Mouse (Mus musculus) kidney, adult 9 months (tissue): ENCODE measurements at regions not wholly inside any gene's neighbourhood (a gene's known extent, or its start where the extent isn't known, plus 50 kb on each side); places are given as distances from the start of the nearest gene placed in this dataset.
A peak's percentile ranks its signal among the peaks of the same experiment; 100 is the strongest.

Experiments
- DNase-seq: peaks from one replicate; pipeline ENCODE4 v3.0.0; 2022

DNA sequence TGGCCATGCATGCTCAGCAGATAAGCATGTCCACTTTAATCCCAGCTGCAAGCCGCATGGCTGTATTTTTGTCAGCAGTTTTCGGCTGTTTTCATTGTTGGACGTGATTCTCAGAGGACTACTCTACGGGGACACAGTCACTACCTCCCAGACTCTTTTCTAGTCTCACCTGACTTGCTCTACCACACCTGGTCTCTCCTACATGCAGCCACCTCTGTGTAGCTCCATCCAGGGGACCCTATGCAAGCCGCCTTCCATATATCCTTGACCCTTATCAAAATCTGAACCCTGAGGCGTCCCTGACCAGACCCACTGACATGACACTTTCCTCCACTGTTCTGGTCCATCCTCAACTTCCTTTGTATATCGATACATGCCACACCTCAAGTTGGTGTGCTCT is 402.2 kb downstream of the Efnb2 start:
- DNase-seq, result no peak

DNA sequence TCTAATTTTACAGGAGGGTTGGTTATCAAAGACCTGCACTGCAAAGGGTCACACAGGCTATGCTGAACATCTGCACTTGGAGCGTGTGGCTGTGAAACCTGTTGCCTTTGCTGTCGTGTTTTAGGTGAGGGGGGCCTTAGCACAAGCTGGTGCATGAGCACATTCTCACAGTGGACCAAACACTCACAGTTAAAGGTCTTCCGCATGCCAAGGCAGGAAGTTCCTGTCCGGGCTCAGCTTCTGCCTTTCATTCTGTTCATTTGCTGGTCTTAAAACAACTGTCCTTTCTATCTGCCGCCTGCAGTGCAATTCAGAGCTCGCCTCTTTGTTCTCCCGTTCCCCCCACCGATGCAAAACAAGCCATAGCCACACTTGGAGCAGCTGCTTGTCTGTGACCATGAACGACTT is 402.8 kb downstream of the Efnb2 start:
- no peak for DNase-seq

DNA sequence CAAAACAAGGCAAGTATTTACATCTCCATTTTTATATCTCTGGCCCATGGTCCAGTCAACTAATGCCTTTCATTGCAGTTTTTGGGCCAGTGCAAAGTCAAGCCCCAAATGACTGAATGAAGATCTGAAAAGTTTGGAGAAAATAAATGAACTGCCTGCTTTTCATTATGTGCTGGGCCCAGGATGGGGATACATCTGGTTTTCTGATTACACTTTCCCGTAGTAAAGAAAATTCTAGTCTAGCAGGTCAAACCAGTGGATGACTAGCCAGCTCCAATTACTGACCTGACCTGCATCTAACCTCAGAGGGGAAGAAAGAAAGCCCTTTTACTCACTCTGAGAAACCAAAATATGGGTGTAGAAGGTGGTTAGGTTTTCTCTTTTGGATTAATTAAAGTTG is 404.7 kb downstream of the Efnb2 start:
- no peak for DNase-seq

DNA sequence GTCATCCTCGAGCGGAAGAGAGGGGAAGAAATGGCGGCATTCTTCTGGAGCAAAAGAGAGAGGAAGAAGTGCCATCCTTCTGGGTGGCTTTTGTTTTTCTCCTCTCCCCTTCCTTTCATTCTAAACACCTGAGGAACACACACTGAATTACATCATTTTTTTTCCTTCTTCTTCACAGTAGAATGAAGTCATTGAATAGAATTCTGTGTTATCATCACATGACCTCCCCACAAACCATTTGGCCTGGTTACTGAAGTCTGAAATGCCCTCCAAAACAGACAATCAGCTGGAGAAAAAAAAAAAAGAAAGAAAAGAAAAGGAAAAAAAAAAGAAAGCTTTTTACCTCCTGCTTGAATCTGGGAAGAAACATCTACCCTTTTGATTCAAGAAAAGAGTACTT is 406.6 kb downstream of the Efnb2 start:
- no peak for DNase-seq

DNA sequence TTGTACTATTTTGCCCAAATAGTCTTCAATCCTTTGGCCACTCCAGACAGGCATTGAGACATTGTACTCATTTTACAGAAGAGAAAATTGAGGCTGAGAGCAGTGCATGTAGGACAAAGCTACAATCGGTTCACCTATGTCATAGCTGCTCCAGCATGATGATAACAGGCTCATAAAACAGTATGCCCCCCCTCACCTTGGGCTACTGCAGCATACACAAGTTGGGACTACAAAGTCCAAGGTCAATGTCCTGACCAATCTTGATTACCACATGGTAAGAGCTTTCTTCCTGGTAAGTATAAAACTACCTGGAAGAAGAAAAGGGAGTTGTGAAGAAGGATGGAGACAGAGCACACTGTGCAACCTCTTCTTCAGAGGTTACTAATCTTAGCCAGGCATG is 416.4 kb downstream of the Efnb2 start:
- DNase-seq, result no peak

DNA sequence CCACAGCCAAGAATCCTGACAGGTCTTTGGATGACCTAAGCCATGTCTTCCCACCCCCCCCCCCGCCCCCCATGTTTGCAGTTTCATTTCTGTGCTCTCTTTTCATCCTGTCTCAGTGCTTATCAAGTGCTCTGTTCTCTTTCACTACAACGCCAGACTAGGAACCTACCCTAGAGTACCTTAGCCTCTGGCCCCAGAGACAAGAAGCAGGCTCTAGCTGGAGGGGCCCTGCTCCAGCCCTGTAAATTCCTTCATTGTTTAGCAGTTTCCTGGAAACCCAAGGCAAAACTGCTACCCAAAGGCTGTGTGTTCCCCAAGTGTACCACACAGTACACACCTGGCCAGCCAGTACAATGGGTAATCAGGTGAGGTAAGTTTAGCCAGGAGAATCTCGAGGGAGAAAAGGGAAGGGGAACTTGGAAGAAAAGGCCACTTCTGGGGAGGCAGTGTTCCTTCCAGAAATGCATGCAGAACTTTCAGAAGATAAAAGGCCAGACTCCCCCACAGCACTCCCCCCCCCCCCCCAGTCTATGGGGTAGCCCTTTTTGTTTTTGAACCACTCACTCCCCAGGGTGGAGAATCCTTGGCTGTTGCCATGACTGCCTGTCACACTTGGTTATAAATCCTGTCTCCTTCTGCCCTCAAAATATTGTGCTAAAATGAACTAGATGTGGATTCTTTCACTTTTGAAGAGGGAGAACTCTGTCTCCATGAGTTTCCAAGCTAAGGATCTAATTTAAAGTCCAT is 419.1 kb downstream of the Efnb2 start:
- no peak for DNase-seq

DNA sequence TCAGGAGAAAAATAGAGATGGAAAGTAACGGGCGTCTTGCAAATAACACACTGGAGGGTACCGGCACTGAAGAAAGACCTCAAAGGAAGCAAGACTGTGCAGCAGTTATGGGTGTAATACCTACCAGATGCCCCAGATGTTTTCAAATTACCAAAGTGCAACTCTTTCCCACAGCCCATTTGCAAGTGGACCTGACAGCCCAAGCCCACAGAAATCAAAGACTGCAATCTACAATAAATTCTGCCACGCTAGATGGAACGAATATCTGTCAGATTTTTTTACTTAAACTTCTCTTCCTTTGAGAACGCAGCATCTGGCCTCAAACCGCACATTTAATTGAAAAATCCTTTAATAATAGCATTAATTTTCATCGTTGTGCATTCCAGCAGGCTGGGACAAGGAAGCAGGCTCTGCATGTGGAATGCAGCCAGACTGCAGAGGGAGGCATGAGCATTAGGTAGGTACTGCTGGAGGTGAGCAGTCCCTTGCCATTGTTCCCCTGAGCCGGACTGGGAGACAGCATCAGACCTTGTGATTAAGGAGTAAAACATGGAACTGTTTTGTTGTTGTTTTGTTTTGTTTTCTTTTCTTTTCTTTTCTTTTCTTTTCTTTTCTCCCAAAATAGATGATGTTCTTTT is 419.9 kb downstream of the Efnb2 start:
- DNase-seq, result no peak

DNA sequence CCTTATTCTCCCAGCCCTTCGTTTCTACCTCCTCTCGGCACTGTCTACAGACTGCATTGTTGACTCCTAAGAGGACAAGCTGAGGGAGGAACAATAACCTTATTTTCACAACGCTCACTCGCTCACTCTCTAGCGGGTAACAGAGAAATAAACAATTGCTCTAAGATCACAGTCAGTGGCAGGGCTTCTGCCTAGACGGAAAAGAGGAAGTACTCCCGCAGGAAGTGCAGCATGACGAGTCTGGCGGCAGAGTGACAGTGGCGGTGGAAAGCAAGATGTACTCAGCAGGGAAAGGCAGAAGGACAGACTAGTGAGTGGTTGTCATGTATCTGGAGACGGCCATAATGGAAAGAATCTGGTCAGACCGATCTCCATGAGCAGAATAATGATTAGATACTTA is 421.6 kb downstream of the Efnb2 start:
- no peak for DNase-seq

DNA sequence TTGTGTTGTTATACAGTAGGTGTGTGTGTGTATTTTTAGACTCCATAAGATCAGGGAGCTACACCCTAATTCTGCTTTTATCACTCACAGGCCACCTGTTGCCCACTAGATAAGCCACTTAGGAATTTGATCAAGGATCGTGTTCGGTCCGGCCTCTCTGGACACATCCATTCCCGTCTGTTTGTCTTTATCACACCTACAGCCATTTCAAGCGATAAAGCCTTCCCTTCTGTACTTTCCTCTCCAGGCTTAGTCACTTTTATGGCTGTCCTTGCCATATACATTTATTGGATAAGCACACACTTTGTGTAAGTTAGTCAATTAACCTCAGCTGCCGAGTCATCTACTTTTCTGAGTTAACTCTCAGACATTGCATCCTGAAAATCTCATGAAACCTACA is 423.0 kb downstream of the Efnb2 start:
- no peak for DNase-seq

DNA sequence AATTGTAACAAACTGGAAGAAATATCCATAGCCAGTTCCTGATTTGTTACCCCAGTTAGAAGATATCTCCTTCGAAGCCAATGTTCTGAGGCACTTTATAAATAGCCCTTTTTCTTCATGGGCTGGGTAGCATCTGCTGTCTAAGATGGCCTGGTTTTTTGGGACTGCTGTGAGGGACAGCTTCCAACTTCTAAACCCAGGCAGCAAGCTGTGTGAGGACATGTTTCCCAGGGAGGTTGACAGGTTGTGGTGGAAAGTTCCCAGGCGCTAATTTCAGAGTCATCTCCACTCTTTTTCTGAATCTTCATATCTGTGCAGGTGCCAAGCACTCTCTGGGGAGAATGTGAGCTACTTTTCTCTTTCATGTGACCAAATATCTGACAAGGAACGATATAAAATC is 427.4 kb downstream of the Efnb2 start:
- DNase-seq, result no peak

DNA sequence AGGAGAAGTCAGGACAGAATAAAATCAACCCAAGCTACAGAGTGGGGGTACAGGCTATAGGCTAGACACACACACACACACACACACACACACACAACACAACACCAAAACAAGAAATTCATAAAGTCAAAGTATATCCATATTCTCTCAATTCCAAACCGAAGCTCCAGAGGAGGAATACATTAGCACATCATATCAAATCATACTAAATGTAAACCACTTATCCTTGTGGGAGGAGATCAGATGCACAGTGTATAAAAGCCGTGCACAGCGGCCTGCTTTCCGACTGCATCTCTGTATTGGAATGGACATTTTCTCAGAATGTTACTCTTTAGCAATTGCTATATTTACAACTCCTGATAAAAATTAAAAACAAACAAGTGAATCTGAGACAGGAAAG is 427.9 kb downstream of the Efnb2 start:
- no peak for DNase-seq

DNA sequence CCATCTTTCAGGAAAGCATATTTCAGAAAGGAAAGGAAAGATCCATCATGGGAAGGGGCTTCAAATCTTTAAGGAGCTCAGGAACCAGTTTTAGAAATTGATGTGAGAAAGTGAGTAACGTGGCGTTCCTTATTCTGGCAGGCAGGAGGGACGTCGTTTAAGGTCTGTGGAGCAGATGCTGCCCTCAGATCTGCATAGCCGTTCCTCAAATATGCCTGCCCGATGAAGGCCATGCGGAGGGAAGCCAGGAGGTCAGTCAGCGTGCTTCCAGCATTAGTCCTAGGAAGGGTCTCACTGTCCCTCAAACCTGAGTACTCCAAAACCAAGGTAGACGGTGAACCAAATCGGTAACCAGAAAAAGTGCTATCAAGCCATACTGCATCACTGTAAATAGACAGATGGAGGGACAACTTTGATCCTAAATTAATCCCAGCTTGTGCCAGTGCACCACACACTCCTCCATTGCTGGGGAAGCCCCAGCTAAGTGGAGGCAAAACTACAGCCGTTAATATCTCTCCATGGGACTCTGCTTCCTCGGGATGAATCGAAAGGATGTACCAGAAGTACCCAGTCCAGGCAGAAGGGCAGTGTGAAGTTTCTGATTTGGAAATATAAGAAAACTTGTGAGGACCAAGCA is 428.9 kb downstream of the Efnb2 start:
- no peak for DNase-seq

DNA sequence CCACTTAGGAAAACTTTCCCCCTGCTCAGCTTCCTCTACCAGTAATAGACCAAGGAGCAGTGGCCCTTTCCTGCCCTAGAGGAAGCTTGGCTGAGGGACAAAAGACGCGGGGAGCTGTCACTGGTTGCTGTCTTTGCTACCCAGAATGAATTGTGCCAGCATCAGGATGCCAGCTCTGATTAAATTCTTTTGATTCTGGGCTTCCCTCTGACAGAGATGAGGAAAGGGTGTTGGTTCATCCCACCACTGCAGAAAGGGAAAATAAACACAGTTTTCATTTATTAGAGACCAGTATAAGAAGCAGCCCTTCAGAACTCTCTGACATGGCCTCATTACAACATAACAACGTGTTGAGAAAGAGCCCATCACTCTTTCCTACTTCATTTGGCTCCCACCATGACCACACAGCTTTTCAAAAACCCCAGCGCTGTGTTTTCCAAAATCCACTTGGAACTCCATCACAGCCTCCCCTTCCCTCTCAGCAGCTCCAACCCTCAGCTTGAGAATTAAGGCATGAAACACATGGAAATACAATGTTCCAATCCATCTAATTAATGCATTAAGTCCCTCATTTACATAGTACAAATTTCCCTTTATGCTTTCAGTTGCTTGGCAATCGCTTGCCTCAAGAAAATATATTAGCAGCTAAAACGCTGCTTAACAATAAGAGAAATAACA is 429.6 kb downstream of the Efnb2 start:
- no peak for DNase-seq

DNA sequence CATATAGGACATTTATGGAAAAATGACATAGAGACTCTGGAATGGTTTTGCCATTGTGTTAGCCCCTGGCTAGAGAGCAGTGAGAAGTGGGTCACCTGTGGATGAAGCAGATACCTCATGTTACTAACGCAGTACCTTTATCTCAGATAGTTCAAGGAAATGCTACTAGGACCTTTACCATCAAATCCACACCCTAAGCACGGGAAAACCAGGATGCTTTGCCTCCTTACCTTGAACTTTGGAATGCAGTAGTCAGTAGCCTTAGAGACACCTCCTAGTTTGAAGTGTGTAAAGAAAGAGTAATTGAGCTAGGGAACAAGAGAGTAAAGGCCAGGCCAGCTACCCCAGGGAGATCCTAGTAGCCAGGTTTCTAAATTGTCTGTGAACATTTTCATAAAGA is 435.0 kb downstream of the Efnb2 start:
- no peak for DNase-seq

DNA sequence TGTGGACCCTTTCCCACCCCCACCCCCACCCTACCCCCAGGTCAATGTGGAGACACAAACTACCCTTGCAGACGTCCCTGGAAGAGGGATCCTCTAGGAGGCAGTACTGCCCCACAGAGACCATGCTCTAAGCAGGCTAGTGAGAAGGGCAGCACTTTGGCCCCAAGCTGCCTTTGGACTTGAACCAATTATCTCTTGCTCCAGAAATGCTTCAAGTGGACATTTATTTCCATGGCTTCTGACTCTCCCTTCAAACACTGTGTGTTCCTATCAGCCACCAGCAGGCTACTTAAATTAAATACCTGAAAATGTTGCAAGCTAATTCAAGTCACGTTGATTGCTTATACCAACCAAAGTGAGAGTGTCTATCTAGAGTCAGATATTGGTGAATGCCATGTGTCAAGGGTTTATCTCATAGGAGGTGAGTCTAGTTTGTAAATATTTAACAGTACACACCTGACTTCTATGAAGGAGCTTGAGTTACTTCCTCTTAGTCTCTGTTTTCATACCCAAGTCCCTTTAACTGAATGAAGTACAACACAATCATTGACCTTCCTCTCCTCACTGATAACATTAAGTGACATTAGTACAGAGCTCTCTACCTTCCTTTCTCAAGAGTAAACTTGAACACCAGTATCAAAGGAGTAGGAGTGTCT is 435.7 kb downstream of the Efnb2 start:
- peak; percentile 34 for DNase-seq

DNA sequence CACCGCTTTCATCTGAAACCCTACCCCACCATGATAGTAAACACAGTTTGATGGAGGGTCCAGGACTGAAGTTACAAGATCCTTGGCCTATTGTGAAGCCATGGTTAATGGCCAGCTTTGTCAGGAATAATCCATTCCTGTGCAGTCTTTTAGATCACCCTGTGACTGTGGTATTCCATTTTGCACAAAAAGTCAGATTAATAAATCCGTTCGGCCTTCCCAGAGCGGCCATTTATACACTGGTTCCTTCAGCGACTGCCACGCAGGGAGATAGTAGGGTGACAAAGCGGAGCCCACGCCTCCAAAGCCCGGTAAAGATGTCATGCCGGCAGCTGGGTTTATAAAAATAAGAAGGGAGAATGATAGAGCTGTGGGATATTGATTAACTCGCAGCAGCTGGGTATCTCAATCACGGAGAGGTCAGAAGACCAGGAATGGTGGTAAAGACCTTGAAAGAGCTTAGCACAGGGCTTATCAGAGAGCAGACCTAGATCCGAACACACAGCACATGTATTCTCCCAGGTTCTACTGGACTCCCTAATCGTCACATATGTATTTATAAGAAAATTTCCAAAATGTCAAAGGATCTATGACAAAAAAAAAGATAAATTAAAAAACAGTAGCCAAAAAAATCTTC is 440.5 kb downstream of the Efnb2 start:
- DNase-seq, result no peak

DNA sequence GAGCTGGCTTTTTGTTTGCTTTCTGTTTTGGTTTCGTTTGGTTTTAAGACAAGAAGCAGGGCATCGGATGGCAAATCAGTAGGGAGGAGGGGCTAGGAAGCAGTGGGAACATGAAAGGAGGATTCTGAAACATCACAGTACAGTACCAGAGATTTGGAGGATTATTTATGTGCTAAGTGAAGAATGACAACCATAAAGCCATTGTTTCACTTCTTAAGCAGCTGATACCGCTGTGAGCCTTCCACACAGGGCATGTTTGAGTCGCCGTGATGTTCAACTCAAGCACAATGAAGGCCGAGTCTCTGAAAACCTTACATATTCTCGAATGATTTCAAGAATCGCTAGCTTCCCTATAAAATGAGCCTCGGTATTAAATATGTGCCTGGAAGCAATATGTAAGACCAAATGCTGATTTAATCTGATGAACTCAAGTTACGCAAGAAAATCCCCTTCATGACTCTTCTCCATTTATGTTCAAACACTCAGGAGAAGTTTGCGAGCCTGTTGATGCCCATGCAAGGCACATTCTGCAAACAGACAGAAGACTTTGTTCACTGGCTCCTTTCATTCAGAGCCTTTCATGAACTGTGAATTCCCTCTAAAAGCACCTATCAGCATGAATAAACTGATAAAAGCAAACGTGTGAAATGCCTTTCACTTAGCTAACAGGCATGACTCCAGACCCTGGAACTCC is 441.2 kb downstream of the Efnb2 start:
- no peak for DNase-seq

DNA sequence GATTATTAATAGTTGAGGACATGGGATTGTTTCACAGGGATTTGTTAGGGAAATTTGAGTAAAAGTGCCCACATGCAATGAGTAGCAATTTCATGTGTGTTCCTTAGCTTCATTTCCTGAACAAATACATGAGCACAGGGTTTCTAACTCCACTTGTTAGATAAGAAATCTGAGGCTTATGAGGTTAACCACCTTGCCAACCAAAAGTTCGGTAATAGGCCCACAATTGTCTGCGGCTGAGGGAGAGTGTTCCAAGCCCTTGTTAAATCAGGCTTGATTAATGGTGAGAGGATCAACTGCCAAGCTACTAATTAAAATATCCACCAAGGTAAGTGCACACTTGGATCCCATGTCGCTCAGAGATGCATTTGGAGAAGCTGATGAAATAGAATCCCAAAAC is 468.0 kb downstream of the Efnb2 start:
- DNase-seq, result no peak

DNA sequence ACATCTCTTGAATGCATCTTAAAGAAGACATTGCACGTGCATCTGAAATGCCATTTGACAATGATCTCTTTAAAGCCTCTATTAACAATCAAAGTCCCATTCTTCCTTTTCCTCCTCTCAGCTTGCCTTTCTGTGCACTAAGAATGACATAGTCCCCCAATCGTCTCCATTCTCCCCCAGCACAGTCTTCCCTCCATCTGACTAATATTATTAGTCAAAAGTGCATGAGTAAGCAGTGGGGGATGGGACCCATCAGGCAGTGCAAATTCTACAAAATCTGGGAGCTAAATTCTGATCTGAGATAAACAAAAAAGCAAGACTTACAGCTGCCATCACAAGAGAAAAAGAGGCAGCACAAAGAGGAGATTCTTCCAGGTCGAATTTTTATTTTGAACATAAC is 475.0 kb downstream of the Efnb2 start:
- DNase-seq, result no peak

DNA sequence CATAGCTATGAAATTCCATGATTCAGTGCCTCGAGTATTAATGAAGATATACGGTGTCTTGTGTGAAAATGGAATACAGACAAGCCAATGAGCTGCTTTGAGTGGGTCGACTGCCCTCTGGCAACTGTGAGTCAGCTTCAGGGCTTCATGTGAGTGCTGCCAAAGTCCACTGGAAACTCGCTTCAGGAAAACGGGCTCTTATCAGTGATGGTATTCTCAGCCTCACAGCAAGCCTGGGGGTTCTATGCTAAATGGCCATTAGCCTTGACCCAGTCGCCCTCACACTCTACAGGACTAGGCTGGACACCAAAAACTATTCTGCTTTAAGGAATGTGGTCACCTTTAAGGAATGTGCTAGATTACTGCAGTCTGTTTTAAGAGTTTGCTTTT is 477.8 kb downstream of the Efnb2 start:
- peak; percentile 1 for DNase-seq

DNA sequence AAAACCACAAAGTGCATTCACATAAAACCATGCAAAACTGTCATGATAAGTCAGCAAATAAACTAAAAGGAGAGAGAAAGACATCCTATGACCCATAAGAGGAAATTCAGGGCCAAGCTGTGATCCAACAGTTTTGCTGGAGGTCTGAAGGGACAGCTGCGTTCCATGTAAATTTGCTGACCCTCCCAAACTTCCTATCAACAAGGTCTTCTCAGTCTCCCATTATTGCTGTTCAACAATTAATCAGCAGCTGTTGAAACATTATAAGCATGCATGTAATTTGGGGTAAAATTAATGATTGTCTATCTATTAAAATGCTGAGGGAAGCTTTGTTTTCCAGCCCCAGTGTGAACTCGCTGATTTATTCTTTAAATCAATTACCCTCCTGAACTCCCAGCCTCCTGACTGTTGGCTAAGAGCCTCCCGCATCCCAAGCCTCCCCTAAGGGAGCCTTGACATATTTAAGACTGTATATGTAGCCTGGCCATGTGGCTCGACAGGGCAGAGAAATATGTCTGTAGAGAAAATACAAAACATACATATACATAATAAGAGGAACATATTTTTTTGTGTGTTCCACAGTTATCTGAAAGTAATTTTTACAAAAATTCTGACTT is 478.3 kb downstream of the Efnb2 start:
- peak; percentile 5 for DNase-seq

DNA sequence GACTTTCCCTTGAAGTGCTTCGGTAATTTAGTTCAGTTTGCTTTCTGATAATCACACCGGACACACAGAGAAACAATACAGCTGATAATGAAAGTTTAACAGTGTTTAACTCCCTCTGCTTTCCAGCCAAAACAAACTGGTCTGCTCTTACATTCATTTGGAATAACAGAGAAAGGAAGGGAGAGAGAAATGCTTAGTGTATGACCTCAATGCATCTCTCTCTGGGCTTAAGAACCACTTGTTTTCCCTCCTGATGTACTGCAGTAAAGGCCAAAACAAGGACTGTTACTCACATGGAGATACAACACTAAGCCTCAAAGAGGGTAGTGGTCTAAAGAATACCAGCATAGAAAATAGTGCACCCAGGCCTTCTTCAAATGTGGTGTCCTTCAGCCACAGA is 478.9 kb downstream of the Efnb2 start:
- DNase-seq, result no peak
